Mouse (Mus musculus) stomach, postnatal 0 days (tissue): ENCODE measurements at regions not wholly inside any gene's neighbourhood (a gene's known extent, or its start where the extent isn't known, plus 50 kb on each side); places are given as distances from the start of the nearest gene placed in this dataset.

ENCODE experiments used
- CTCF ChIP-seq: IDR thresholded peaks from 2 replicates; pipeline ENCODE4 v1.5.1; 2016; ENCODE audit warnings: antibody characterized with exemption, low read depth, mild to moderate bottlenecking, moderate library complexity
- EP300 ChIP-seq: optimal IDR thresholded peaks from 2 replicates; pipeline ENCODE3; 2016; ENCODE audit warnings: antibody characterized with exemption

GRCm38 (mm10) chr4:4699102-4699501 is 94.1 kb downstream of the Impad1 start:
- TF ChIP-seq CTCF (no peak), EP300 (no peak)
